Mouse (Mus musculus) brown adipose tissue, adult 24 weeks (tissue): ENCODE measurements around the gene Fcrl1. TPM values are rescaled to one million over a fixed set of nuclear protein-coding genes. Genes with fewer than 3 reads are reported as not detected.

Experiments used
- H3K27ac ChIP-seq: fragments of 200-500 bp; replicated peaks from 2 replicates; pipeline ENCODE4 v1.5.1; 2012; ENCODE audit warnings: low read depth, mild to moderate bottlenecking, low read length
- H3K4me1 ChIP-seq: fragments of 200-500 bp; 2 replicates; pipeline ENCODE4 v1.6.1; 2012; ENCODE audit warnings: low read length, mixed read lengths; ENCODE audit not compliant: control insufficient read depth, insufficient read depth, insufficient read length
- H3K4me3 ChIP-seq: fragments of 200-500 bp; 2 replicates; pipeline ENCODE4 v1.5.1; 2012; ENCODE audit warnings: low read depth, mild to moderate bottlenecking, low read length, moderate library complexity; ENCODE audit not compliant: insufficient read depth
- polyA plus RNA-seq: library from polyadenylated mRNA; stranded (reverse); fragments of >200 nt; gene quantifications from 2 replicates; pipeline ENCODE4 v1.2.4, GENCODE M21; 2012; ENCODE audit not compliant: missing spikeins, insufficient read depth, insufficient read length

The Fcrl1 gene
- polyA plus RNA-seq, 1 experiment = not detected

GRCm38 (mm10) chr3:87385105-87385504, 8.9 kb downstream of the Fcrl1 start:
- H3K4me1 ChIP-seq = no peaks in the 10 kb centered on the region
- H3K4me3 ChIP-seq = no peak overlapping the region
- no peak overlapping the region for H3K27ac ChIP-seq

DNA sequence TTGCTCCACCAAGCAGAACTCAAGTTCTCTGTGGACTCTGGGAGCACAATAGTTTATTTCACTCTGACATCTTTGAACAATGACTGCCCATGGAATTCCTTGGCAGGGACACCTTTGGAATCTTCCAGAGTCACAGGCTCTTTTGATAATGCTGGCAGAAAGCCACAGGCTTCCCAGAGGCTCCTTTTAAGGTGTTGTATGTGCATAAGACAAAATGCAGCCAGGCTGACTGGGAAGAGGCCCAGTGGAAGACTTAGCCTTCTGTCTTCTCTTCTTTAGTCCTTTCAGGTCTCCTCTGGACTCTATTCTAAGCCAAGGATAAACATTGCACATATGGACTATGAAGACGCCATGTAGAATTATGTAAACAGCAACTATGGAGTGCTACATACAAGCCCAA, 14.7 kb downstream of the Fcrl1 start:
- no peak overlapping the region for H3K4me3 ChIP-seq
- no peak overlapping the region for H3K27ac ChIP-seq
- H3K4me1 ChIP-seq = no peaks in the 10 kb centered on the region

- Histone ChIP-seq H3K4me3 (no peak overlapping the region), H3K4me1 (no peaks in the 10 kb centered on the region), H3K27ac (no peak overlapping the region)
Observed at GRCm38 (mm10) chr3:87398809-87399208, 22.6 kb downstream of the Fcrl1 start.

GRCm38 (mm10) chr3:87399906-87400305, 23.7 kb downstream of the Fcrl1 start:
- Histone ChIP-seq H3K27ac (no peak overlapping the region), H3K4me3 (no peak overlapping the region), H3K4me1 (no peaks in the 10 kb centered on the region)

- no peaks in the 10 kb centered on the region for H3K4me1 ChIP-seq
- no peak overlapping the region for H3K4me3 ChIP-seq
- H3K27ac ChIP-seq = no peak overlapping the region
Observed at GRCm38 (mm10) chr3:87401321-87401720, 25.1 kb downstream of the Fcrl1 start.

DNA sequence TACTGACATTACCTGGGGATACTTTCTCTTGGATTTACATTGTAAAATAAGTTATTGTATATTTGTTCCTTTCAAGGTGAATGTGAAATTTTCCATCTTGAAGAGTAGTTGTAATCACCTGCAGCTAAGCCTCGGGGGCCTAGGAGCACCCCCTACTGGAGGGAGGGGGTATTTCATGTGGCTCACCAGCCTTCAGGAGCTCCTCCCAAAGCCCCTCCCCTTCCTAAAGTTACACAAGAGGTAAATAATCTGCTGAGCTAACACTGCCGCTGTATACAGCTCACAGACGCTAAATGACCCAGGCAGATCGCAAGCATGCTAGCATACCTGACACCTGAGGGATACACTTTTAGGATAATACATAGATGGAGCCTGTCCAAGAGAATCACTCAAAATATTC, 32.0 kb downstream of the Fcrl1 start:
- Histone ChIP-seq H3K4me3 (no peak overlapping the region), H3K27ac (no peak overlapping the region), H3K4me1 (no peaks in the 10 kb centered on the region)

DNA sequence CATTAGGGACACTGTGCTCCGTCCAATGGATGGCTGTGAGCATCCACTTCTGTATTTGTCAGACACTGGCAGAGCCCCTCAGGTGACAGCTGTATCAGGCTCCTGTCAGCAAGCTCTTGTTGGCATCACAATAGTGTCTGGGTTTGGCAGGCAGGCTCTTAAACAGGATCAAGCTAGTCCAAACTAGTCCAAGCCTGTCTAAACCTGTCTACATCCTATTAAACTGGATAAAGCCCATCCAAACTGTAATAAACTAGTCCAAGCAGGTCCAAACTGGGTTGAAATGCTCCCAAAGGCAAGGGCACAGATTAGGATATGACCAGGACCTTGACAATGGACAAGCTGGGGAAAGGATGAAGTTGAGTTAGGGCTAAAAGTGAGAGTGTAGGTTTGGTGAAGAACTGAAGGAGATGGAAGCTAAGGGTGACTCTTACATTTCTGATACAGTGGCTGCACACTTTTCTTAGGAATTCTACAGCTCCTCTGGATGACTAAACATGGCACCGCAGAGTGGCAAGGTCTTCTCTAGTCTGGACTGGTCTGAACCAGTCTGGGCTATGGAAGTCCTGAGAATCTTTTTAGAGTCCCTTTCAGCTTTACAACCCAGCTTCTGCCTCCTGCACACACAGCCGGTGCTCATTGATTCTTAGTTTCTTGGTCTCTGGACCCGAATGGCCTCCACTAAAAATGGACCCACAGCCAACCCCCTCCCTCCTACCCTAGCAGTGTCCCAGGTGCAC, 33.2 kb downstream of the Fcrl1 start:
- Histone ChIP-seq H3K4me1 (no peaks in the 10 kb centered on the region), H3K27ac (no peak overlapping the region), H3K4me3 (no peak overlapping the region)

- no peaks in the 10 kb centered on the region for H3K4me1 ChIP-seq
- H3K27ac ChIP-seq = no peak overlapping the region
- no peak overlapping the region for H3K4me3 ChIP-seq
Observed at GRCm38 (mm10) chr3:87410605-87411004, 34.4 kb downstream of the Fcrl1 start.

GRCm38 (mm10) chr3:87411150-87411549, 35.0 kb downstream of the Fcrl1 start:
- Histone ChIP-seq H3K4me1 (no peaks in the 10 kb centered on the region), H3K27ac (no peak overlapping the region), H3K4me3 (no peak overlapping the region)

GRCm38 (mm10) chr3:87420645-87421044, 44.5 kb downstream of the Fcrl1 start:
- Histone ChIP-seq H3K27ac (no peak overlapping the region), H3K4me1 (no peaks in the 10 kb centered on the region), H3K4me3 (no peak overlapping the region)

DNA sequence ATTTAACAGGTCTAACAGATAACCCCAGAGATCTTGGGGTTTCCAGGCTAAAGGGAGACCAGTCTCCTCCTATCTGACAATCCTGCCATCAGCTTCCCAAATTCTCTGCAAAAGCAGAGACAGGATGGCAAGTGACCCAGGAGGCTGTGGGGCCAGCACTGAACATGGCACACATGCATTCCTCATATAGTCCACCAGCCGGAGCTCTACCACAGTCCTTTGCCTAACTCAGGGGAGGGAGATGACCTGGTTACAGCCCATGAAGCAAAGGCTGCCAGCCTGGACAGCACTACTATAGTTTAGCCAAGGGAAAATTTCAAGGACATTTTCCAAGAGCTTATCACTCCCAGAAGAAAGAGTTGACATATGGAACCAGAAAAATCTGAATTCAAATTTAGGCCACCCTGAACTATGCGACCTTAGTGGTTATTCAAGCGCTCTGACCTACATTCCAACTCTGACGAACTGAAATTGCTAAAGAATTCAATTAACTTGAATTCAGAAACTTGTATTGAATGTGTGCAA, 46.3 kb downstream of the Fcrl1 start:
- Histone ChIP-seq H3K27ac (no peak overlapping the region), H3K4me1 (no peaks in the 10 kb centered on the region), H3K4me3 (no peak overlapping the region)

DNA sequence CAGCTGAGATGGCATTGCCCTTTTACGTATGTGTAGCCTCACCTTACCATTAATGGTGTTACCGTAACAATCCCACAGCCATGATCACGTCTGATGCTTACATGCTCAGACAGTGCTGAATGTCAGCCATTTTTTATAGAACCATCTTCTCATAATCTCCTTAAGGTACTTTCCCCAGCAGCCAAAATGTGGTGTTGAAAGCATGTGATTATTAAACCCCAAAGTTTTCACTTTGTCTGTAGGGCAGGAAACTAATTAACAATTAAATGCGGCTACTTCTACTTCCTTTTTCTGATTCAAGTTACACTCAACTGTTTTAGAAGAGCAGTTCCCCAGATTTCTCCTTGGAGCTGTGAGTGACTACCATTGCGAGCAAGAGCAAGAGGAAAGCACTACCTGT, 59.3 kb downstream of the Fcrl1 start, which contains the start of gene Fcrl5:
TSS of gene Fcrl5 (plus strand) at position 295 of the 400 bp plus-strand sequence.
- H3K27ac ChIP-seq = no peak within 1 kb of the TSS
- no peaks in the 10 kb centered on the region for H3K4me1 ChIP-seq
- no peak within 1 kb of the TSS for H3K4me3 ChIP-seq

- no peak overlapping the region for H3K27ac ChIP-seq
- H3K4me1 ChIP-seq = no peaks in the 10 kb centered on the region
- no peak overlapping the region for H3K4me3 ChIP-seq
Observed at GRCm38 (mm10) chr3:87440586-87440985, 64.4 kb downstream of the Fcrl1 start.

- H3K4me3 ChIP-seq = no peak overlapping the region
- H3K4me1 ChIP-seq = no peaks in the 10 kb centered on the region
- no peak overlapping the region for H3K27ac ChIP-seq
Observed at GRCm38 (mm10) chr3:87443968-87444367, 67.8 kb downstream of the Fcrl1 start.
